Mouse (Mus musculus) adipocyte (in vitro differentiated cells): ENCODE data around the gene Osgep.
"Not testable (repeated sequence)": the region's sequence is repeated elsewhere in the genome, so short reads cannot be mapped to it uniquely, and the experiment has no call there.

ENCODE experiments used
- DNase-seq: peaks from one replicate; pipeline ENCODE4 v3.0.0-alpha.2; 2016; ENCODE audit warnings: low spot score

The Osgep gene

DNA sequence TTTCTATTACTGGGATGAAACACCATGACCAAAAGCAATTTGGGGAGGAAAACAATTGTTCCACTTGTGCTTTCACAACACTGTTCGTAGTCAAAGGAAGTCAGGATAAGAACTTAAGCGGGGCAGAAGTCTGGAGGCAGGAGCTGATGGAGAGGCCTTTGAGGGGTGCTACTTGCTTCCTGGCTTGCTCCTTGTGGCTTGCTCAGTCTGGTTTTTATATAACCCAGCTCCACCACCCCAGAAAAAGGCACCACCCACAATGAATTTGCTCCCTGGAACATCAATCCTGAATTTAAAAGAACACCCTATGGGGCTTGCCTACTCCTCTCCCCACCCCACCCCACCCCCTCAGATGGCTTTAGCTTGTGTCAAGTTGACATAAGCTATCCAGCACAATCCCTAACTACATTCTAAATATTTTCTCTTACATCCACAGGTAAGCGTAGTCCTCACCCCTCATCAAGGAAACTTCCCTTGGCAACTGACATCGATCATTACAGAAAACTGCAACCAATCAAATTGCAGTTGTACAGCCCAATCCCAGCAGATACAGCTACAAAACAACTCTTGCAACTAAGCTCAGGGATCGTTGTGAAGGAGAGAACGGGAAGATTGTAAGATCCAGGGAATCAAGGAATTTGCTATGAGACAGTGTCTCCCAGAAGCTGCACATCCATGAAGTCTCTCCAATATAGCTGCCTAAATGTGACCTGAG lies 48.3 kb downstream of the Osgep start:
- no peak for DNase-seq

DNA sequence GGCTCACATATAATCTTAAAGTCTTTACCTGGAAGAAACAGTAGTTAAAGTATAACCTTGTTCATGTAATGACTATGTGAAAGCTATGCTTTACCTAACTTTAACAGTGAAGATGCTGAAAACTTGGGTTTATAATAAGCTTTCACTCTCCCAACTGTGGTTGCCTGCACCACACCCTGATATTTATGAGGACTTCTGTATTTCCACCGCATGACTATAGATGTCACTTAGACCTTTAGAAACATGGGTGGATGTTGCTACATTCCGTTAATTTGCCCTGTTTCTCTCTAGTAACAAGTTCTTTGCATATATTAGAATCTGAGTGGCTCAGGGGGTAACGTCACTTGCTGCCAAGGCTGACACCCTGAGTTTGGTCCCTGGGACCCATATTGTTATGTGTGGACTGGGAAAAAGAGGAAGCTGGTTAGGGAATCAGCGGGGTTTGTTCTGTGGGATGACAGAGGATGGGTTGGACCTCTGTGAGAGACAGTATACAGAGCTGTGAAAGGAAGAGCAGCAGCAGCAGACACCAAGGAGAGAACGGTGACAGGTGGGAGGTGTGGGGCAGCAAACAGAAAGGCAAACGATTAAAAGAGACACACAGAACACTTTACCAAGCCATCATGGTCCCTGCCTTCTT lies 49.0 kb downstream of the Osgep start:
- no peak for DNase-seq

DNA sequence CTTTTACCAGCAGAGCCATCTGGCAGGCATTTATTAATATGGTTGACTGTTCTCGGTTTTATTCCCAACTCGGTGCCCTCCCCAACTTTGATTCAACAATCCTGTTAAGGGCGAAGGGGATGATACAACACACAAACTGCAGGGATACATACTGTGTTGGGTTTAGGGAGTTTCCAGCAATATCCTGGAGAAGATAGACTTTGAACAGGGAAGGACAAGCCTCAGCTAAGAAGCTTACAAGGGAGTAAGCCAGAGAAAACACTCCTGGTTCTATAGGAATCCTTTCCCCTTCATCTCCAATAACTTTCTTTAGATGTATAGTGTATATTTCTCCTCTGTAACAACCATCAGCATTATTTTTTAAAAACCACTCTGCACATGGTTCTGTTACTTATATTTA lies 49.5 kb downstream of the Osgep start:
- no peak for DNase-seq

DNA sequence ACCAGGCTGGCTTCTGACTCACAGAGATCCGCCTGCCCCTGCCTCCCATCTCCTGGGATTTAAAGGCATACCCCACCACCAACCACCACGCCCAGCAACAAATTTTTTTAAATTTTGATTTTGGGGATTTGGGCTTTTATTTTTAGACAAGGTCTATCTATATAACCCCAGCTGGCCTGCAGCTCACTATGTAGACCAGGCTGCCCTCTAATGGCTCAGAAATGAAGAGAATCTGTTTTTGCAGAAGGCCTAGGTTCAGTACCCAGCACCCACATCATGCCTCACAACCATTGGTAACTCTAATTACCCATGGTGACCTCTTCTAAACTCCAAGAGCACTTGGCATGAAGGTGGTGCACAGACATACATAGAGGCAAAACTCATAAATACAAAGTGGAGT lies 53.4 kb downstream of the Osgep start:
- no peak for DNase-seq

DNA sequence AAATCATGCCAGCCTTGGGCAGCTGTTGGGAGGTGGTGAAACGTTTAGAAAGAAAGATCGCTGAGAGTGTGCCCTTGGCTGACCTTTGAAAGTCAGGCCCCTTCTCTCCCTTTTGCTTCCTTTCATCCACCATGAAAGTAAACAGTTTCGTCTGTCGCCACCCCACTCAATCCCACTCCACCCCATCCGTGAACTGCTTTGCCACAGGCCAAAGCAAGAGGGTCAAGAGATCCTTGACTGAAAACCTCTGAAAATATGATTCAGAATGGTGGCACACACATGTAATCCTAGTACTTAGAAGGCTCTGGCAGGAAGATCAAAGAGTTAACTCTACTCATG lies 53.9 kb downstream of the Osgep start:
- no peak for DNase-seq

DNA sequence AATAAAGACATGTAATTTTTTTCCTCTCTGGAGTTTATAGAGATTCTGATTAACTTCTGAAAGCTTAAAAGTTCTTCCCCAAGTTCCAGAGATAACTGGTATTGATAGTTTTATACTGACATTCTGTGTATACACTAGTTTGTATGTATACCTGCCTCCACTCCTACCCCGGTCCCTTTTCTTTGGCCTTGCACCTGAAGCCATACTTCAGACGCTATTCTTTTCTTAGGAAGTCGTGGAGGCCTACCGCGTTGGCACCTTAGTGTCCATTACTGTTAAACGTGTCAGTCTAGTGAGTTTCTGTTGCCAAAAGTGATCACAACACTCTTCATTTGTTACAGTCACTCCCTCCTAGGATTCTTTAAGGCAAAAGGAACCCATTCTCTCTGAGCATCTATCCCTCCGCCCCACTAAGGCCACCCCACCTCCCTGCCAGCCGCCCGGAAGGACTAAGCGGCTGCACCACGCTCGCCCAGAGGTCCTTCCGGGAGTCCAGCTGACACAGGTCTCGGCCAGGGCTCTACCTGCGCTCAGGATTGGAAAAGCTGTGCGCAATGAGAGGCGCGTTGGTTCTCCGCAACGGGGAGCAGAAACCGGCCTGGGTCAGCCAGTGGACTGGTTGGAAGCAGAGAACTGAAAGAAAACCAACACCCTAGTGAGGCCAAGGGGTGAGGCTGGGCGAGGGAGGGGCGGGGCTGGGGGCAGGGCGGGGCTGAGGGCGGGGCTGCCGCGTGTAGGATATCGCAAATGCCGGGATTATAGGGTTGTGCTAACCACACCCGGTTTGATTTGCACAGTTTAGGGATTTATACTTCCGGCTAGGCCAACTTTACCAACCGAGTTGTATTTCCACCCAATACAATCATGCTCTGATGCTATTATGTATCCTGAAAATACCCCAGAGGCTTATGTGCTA lies 54.5 kb downstream of the Osgep start, which contains the start of gene Tep1:
TSS of gene Tep1 (minus strand) at position 672 of the 916 bp plus-strand sequence.
- peak; percentile 86 for DNase-seq

DNA sequence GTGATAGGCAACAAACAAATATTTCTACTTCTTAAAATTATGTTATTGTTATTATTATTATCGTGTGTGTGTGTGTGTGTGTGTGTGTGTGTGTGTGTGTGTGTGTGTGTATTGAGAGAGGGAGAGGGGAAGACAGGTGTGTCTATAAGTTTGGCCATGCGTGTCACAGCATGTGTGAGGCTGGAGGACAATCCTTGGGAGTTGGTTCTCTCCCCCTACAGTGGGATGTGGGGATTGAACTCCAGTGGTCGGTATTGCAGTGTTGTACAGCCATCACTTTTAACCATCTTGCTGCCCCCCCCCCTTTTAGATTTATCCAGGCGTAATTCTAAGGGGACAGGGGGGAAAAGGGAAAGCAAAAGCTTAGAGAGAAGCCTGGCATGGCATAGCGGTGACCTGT lies 56.0 kb downstream of the Osgep start:
- no peak for DNase-seq

DNA sequence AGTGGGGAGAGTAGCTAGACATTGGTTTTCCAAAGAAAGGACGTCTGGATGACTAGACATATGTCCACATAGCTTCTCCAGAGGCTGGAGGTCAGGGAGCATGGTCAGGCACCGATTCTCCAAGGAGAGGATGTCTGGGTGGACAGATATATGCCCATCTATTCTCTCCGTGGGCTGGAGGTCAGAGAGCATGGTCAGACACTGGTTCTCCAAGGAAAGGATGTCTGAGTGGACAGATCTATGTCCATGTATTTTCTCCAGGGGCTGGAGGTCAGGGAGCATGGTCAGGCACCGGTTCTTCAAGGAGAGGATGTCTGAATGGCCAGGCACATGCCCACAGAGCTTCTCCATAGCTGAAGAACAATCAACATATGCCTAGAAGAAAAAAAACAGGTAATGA lies 56.5 kb downstream of the Osgep start:
- DNase-seq: no peak

DNA sequence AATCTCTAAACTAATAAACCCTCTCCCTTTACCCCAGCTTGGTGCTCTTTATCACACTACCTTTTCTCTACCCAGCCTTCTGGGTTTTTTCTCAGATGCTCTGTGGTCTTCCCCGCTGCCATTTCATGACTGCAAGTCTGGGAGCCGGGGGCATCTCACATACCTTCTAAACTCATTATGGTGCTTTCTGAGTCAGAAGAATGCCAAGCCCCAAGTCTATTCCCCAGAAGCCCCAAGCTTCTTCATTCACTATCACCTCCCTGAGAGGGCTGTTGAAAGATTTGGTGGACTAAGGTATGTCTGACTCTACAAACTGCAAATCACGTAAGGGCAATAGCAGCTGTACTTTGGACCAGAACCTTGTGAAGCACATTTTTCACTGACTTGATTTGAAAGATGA lies 57.7 kb downstream of the Osgep start:
- DNase-seq: no peak

DNA sequence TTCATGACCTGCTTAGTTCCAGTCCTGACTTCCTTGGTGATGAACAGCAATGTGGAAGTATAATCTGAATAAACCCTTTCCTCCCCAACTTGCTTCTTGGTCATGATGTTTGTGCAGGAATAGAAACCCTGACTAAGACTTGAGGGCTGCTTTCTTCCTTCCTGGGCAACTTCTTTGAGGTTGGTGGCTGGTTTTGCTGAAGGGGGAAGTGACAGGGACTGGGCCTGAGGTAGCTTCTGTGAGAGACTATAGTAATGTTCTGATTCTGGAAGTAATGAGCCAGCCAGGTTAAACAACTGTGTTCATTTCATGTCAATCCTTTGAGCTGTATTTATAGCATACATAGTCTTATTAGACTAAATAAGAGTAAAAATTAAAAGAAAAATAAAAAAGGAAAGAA lies 59.7 kb downstream of the Osgep start:
- not testable (repeated sequence) for DNase-seq

DNA sequence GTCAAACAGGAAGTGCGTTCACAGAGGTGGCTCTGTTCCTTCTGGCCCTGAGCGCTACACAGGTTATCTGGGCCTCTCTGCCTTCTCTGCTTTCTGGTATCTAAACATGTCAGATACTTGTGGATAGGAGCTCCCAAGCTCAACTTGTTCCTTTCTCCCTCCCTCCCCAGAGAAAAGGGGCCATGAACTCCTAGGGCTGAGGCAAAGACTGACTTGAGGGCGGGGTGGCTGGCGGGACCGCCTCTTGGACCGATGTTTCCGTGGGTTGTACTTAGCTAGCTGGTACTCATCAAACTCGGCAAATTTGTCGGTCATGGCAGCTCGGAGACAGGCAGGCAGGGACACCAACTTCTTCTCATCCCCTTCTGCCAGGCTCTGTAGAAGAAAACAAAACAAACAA lies 62.1 kb downstream of the Osgep start:
- DNase-seq: no peak
